20 mouse cellular contexts compared by ENCODE assay signal in genomic region chr1:140456873-140457272, GRCm38 (mm10).
DNase-seq lines count a peak whose midpoint lies in the region; TF ChIP-seq lines count a peak whose summit lies in the region.
"Had no signal": no experiment of that assay in that cellular context is flagged by ENCODE, and none has a peak within 500 bp of the region (broad histone marks: within the 10 kb centered on the region; RNA-seq: fewer than 3 reads in every experiment).

No protein-coding gene starts in this region.

- TF ChIP-seq POLR2A in brain, embryonic 14.5 days (IDR thresholded peaks at IDR 0.05; ENCODE audit: borderline replicate concordance, extremely low read depth, insufficient read depth, insufficient read length, poor library complexity, severe bottlenecking): no peak

- no peak overlapping the region for H3K4me3 ChIP-seq in layer of hippocampus, adult 2 months
- H3K4me3 ChIP-seq: embryonic facial prominence, embryonic 13.5 days; embryonic facial prominence, embryonic 15.5 days; erythroblast, embryonic 14.5 days; forebrain, embryonic 10.5 days; forebrain, embryonic 12.5 days had no signal

- no peak for TF ChIP-seq CTCF in layer of hippocampus, adult 2 months (conservative IDR thresholded peaks at IDR 0.05)
- TF ChIP-seq CTCF in brain, embryonic 14.5 days (IDR thresholded peaks at IDR 0.05; ENCODE audit: borderline replicate concordance, extremely low read depth, insufficient read depth, insufficient read length): no peak

- H3K27ac ChIP-seq in layer of hippocampus, adult 2 months: peak overlapping the region; percentile 20; the same call in 1 of the 2 replicates
- H3K27ac ChIP-seq: embryonic facial prominence, embryonic 13.5 days; embryonic facial prominence, embryonic 15.5 days; forebrain, embryonic 10.5 days; forebrain, embryonic 12.5 days had no signal

- DNase-seq in layer of hippocampus, adult 2 months (ENCODE audit: low spot score in 2 of 2): peak in 1 of 2 experiments; percentile 5
- no peak for DNase-seq in layer of hippocampus, adult 9-10 months (ENCODE audit: low spot score)
- peak; percentile 15 for DNase-seq in brain, embryonic 14.5 days (ENCODE audit: low read depth)
- DNase-seq in lung, postnatal 36 days: no peak
- no peak for DNase-seq in spleen, adult 18-20 months
- DNase-seq: adrenal gland, adult 2 months; adrenal gland, postnatal 10 days; adrenal gland, postnatal 25 days; cerebellum, adult 11 months; cerebellum, adult 18-20 months; cerebellum, adult 8-10 months; cerebellum, adult 9-11 months; cerebellum, postnatal 14 days; cerebellum, postnatal 36 days; embryo, embryonic 11 days had no signal
